Mouse (Mus musculus): ENCODE measurements around the gene Agmat.

GRCm38 (mm10) chr4:141731766-141732165, 14.7 kb upstream of the Agmat start:
- TF ChIP-seq POLR2A (IDR thresholded peaks at IDR 0.05; ENCODE audit: extremely low read depth, insufficient read depth, low read length), result no peak
- no peak for TF ChIP-seq CTCF (IDR thresholded peaks at IDR 0.05; ENCODE audit: extremely low read depth, insufficient read depth, low read length)
